Mouse (Mus musculus): ENCODE data around the gene Samd4.

DNA sequence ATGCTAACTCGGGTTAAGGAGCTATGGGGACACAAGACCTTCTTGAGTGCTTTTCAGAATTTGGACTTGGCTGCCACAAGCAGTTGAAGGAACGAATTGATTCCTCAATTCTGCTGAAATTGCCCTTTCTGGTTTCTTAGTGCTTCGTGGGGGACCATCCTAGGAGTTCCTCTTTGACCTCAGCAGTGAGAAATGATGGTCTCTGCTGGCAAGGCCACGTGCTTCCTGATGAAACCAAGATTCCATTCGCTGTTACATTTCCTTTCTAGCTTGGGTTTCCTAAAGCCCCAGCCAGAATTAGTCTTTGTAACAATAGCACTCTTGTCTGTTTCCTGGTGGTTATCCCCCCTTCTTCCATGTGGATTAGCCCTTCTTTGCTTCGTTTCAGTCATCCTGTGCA lies 32.9 kb downstream of the Samd4 start:
- TF ChIP-seq EP300 (IDR thresholded peaks at IDR 0.05; ENCODE audit: low read depth): no peak
- TF ChIP-seq CTCF (IDR thresholded peaks at IDR 0.05; ENCODE audit: low read depth): no peak
